Mouse (Mus musculus) lung, adult 18-20 months (tissue): ENCODE measurements at regions not wholly inside any gene's neighbourhood (a gene's known extent, or its start where the extent isn't known, plus 50 kb on each side); places are given as distances from the start of the nearest gene placed in this dataset.
"Not testable (repeated sequence)": the region's sequence is repeated elsewhere in the genome, so short reads cannot be mapped to it uniquely, and the experiment has no call there.

Experiments
- DNase-seq, 2 experiments: peaks; one replicate each; pipeline ENCODE4 v3.0.0; 2022; ENCODE audit warnings: mixed read lengths in 2 of 2

DNA sequence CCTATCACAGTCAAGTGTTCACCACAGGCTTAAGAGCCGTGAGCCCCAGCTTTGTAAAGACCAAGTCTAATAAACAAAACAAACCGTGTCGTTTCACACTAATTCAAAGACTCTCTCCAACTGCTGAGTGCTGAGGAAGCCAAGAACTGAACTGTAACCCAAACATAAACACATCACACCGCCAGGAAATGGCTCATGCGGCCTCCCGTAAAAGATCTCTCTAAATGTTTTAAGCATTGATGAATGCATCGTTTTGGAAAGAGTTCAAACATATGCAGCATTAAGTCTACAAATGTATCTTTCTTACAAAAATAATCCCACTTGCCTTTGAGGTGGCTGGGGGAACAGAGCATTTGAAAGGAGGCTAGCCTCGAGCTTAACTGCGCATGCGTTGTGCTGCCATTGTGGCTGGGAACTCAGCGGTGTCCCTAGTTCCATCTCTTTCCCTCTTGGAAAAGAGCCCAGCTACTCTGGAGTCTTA, 280.7 kb downstream of the Gxylt1 start:
- DNase-seq = no peak

DNA sequence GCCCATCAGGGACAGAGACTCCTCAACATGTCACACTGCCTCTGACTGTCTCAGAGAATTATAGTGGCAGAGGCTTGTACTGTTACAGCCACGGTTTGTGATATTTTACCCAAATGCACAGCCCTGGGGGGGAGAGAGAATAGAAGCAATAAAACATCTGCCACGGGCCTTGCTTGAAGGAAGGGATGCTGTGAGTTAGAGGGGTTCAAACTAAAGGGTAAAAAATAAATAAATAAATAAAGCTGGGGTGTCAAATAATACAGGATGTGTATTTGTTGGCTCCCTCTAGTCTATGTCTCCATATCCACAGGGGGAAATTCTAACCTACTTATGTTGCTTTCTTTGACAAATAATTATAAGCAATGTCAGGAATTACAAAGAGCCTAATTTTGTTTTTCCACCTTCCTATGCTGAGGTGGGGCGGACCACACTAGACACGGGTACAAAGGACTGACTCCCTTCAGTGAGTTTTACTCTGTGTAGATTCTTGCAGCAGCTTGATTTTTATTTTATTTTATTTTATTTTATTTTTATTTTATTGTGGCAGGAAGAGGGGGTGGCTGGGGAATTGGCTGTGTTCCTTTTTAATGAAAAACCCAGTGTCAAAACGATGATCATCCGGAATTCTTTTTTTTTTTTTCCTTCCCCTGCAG, 281.3 kb downstream of the Gxylt1 start:
- no peak for DNase-seq

- no peak for DNase-seq
These were observed 299.2 kb downstream of the Gxylt1 start for GRCm38 (mm10) chr15:92975774-92976173.

DNA sequence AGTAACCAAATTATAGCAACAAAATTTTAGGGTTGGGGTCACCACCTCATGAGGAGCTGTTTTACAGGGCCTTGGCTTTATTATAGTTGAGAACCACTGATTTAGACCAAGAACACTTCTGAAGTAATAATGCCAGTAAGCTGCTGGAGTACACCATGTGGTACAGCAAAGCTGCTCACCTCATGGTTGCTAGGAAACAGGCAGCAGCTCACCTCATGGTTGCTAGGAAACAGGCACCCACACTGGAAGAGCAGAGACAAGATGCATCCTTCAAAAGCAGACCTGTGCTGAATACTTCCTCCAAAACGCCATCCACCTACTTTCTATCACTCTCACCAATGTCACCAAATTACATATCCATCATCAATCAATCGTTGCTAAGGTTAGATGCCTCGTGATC, 300.0 kb downstream of the Gxylt1 start:
- DNase-seq = no peak

DNA sequence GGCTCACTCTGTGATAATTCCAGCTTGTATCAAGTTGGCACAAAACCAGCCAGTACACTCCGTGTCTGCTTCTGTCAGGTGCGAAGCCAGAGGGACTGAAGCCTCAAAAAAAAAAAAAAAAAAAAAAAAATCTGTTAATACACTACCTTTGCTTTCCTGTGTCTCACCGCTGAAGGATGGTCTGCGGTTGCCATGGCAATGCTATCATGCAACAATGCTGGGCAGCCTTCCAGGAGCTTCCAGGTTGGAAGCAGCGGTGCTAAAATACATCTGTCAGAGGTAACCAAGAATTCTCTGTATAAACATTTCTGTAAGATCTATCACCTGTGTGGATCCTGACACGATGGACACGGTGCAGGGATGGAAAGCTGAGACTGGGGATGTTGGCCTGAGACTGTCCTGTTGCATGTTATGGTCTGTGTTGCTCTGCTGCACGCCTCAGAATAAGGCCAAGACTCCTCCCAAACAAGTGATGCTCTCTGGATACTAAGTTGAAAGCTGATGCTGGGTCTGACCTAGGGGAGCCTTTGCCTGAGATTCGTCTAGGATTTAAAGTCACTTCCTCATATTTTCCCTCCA, 301.2 kb downstream of the Gxylt1 start:
- DNase-seq = no peak

- DNase-seq = no peak
These were observed 309.4 kb downstream of the Gxylt1 start for GRCm38 (mm10) chr15:92965556-92965955.

- no peak for DNase-seq
These were observed 310.1 kb downstream of the Gxylt1 start for GRCm38 (mm10) chr15:92964901-92965300.

DNA sequence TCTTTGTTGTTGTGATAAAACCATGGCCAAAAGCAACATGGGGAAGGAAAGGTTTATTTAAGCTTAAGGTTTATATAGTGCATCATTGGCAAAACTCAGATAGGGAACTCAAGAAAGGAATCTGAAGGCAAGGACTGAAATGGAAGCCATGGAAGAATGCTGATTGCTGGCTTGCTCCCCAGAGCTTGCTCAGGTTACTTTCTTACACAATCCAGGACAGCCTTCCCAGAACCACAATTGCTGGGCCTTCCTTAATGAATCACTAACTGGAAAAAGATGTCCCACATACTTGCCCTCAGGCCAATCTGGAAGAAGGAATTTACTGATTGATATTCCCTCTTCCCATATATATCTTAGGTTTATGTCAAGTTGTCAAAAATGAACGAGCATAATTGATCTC, 310.8 kb downstream of the Gxylt1 start:
- DNase-seq = no peak

DNA sequence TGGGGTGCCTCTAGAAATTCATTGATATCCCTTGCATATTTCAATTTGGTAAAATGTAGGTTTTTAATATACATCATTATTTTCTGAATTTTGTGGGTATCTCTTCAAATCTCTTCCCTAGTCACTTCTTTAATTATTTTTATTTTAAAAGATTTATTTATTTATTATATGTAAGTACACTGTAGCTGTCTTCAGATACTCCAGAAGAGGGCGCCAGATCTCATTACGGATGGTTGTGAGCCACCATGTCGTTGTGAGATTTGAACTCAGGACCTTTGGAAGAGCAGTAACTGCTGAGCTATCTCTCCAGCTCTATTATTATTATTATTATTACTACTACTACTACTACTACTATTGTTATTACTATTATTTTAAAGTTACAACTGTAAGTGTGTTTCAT, 324.1 kb downstream of the Gxylt1 start:
- not testable (repeated sequence) for DNase-seq

DNA sequence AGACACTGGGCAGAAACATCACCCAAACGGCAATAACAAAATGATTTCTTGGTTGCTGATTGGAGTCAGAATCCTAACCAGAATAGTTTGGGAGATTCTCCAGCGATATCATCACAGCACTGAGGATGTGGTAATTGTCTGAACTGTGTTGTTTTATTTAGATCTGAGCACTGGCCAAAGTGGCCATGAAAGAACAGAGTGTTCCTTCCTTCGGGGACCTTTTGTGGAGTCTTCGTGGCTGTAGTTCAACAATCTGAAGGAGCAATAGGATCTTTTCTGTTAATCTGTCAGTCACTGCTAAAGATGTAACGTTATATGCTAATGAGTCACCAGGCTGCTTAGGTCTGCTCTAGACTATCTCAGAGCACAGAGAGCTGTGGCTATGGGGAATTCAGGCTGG, 328.8 kb downstream of the Gxylt1 start:
- DNase-seq = no peak

GRCm38 (mm10) chr15:92903821-92904220, 371.2 kb downstream of the Gxylt1 start:
- DNase-seq = no peak

DNA sequence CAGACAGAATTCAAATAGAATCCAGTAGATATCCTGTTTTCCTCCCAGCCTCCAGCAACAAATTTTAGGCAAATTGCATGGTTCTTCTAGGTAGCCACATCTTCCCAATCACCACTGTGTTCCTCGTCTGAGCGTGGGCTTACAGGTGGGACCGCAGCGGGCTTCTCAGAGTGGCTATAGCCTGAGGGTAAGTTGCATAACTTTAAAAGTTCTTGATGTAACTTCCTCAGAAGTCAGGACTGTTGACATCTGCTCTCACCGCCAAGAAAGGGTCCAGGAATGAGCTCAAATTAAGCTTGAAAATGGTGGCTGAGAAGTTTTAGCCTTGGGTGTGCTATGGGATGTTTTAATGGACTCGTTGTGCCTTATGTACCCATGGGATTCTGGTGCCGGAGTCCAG, 377.7 kb downstream of the Gxylt1 start:
- no peak for DNase-seq

- no peak for DNase-seq
These were observed 379.1 kb downstream of the Gxylt1 start for GRCm38 (mm10) chr15:92895836-92896235.

DNA sequence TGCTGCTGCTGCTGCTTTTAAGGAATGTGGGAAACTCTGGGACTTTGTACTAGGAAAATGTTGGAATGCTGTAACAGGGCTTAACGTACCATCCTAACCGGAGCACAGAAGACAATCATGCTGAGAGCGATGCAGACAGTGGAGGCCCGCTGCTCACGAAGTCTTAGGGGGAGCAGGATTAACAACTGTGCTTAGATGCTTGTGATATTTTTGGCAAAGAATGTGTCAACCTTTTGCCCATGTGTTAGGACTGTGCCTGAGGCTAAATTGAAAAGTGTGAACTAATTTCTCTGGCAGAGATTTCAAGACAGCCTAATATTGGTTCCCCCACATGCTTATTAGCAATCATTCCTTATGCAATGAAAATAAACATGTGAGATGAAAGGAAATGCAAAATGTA, 398.5 kb downstream of the Gxylt1 start:
- no peak for DNase-seq

DNA sequence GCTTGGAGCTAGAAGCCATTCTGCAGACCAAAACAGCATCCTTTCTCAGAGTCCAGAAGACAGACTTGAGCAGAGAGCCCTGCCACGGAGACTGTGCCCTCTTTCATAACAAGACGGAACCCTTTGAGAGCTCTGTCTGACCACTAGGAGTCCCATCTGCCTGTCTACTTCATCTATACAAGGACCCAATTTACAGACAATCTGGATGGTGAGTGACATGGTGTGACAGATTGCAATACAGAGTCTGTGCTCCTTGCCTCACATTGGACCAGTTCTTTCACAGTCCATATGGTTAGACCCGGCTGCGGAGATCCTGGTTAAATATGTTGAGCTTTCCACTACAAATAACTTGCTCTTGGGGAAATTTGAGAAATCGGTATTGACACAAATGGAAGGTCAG, 410.9 kb downstream of the Gxylt1 start:
- DNase-seq = no peak

DNA sequence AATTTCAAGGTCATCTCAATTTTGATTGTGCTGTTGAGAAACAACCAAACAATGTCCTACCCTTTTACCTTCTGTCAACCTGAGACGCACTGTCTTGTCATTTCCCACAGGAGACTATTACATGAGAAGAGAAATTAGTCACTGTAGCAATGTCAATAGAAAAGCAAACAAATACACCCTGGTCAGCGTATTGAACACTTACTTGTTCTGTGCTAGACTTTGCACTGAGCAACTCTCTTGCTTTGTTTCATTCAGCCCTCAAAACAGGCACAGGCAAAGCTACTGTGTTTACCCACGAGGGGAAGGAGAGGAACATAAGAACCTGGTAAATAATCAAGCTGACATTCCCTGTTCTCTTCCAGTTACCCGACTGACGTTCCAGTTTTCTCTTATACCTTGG, 424.1 kb downstream of the Gxylt1 start:
- DNase-seq = no peak

DNA sequence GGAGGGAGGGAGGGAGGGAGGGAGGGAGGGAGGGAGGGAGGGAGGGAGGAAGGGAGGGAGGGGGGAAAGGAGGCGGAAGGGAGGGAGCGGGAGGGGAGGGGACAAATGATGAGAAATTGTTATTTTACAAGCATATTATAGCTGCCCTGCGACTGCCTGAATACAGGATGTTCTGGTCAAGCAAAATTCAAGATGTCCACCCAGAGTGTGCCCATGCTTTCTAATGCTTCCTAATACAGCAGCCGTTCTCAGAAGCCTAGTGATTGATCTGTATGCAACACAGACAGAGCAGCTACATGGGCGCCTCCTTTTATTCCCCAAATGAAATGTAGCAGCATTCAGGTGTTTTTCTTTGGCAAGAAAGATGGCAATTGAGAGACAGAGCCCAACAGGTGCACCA, 434.9 kb downstream of the Gxylt1 start:
- no peak for DNase-seq

DNA sequence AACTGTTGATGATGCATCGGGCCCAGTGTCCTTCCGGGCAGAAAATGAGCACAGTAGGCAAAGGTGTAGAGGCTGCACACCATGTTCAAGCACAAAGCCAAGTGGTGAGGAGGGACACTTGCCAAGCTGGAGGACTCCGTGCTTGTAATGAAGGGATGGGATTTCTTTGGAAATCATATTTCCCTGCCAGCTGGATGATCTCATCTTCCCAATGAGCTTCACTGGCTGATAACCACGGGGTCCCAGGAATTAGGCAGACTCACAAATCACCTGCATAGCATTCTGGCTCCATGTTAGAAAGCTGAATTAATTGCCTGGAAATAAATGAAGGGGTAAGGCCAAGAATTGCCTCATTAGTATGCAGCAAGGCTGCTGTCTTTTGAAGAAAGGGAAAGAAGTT, 435.4 kb downstream of the Gxylt1 start:
- DNase-seq = no peak

- DNase-seq = no peak
These were observed 429.5 kb downstream of the Pdzrn4 start for GRCm38 (mm10) chr15:92826136-92826535.
